Mouse (Mus musculus) heart, postnatal 0 days (tissue): ENCODE measurements around the gene Cdk7. TPM values are rescaled to one million over a fixed set of nuclear protein-coding genes. Genes with fewer than 3 reads are reported as not detected.
A peak's percentile ranks its signal among the peaks of the same experiment; 100 is the strongest.

Source experiments
- ATAC-seq: fragments of 200-750 bp; cut with Nextera tagmentation; 2 replicates; pipeline ENCODE4 v1.8.0; 2017; ENCODE audit warnings: low read depth, moderate number of reproducible peaks, moderate library complexity; ENCODE audit not compliant: insufficient read depth
- DNase-seq: peaks from one replicate; pipeline ENCODE4 v3.0.0-alpha.2; 2016; ENCODE audit warnings: low spot score
- H3K27ac ChIP-seq: fragments of 300-500 bp; sonication (generic); 2 replicates; pipeline ENCODE4 v1.5.1; 2014; ENCODE audit warnings: low read depth, mild to moderate bottlenecking
- H3K27me3 ChIP-seq: fragments of 300-500 bp; sonication (generic); 2 replicates; pipeline ENCODE4 v1.6.1; 2014; ENCODE audit warnings: low read length, mixed read lengths; ENCODE audit not compliant: control insufficient read depth, insufficient read depth
- H3K36me3 ChIP-seq: fragments of 300-500 bp; sonication (generic); replicated peaks from 2 replicates; pipeline ENCODE4 v1.6.1; 2014; ENCODE audit warnings: low read length, mixed read lengths; ENCODE audit not compliant: control insufficient read depth, insufficient read depth
- H3K4me1 ChIP-seq: fragments of 300-500 bp; sonication (generic); 2 replicates; pipeline ENCODE4 v1.6.1; 2014; ENCODE audit warnings: antibody characterized with exemption; ENCODE audit not compliant: control insufficient read depth, insufficient read depth
- H3K4me2 ChIP-seq: fragments of 300-500 bp; sonication (generic); 2 replicates; pipeline ENCODE4 v1.6.1; 2014; ENCODE audit warnings: low read depth, mild to moderate bottlenecking, low read length, moderate library complexity
- H3K4me3 ChIP-seq: fragments of 300-500 bp; sonication (generic); 2 replicates; pipeline ENCODE4 v1.5.1; 2014; ENCODE audit warnings: low read depth, low read length
- H3K9ac ChIP-seq: fragments of 300-500 bp; sonication (generic); replicated peaks from 2 replicates; pipeline ENCODE4 v1.6.1; 2014; ENCODE audit warnings: low read depth, low read length, mixed read lengths
- H3K9me3 ChIP-seq: fragments of 300-500 bp; sonication (generic); replicated peaks from 2 replicates; pipeline ENCODE4 v1.6.1; 2016; ENCODE audit warnings: low read length; ENCODE audit not compliant: control insufficient read depth
- CTCF ChIP-seq: IDR thresholded peaks from 2 replicates; pipeline ENCODE4 v1.5.1; 2016; ENCODE audit warnings: antibody characterized with exemption, control low read depth, low read depth
- EP300 ChIP-seq: IDR thresholded peaks from 2 replicates; pipeline ENCODE4 v1.6.1; 2016; ENCODE audit warnings: antibody characterized with exemption, low read depth
- WGBS: fragments of 180-500 bp; shearing (Covaris S2); extraction: QIAGEN DNeasy Blood & Tissue Kit; methylation state at CpG from one replicate; pipeline ENCODE4 v1.1.7; 2014; 5-methylcytosine and 5-hydroxymethylcytosine counted together
- polyA plus RNA-seq: library from polyadenylated mRNA; unstranded; fragments of >200 nt; fragmentation: Nextera tagmentation; extraction: Ambion mirVana; gene quantifications from 2 replicates; pipeline ENCODE4 v1.2.1, GENCODE M21; 2015
- total RNA-seq: library from RNA; depleted of rRNA; stranded (reverse); fragments of >200 nt; gene quantifications from 2 replicates; pipeline ENCODE4 v1.2.3, GENCODE M21; 2014; ENCODE audit warnings: low replicate concordance

Gene Cdk7
- total and polyA plus RNA-seq, 2 experiments from 2014 or later, result 21.7 to 53.9 TPM

- Histone ChIP-seq H3K4me2 (peak overlapping the region; percentile 85), H3K4me1 (peaks cover 4% of the 10 kb centered on the region; the same call in 1 of the 2 replicates), H3K36me3 (peaks cover 8% of the 10 kb centered on the region; the same call in 1 of the 2 replicates), H3K27me3 (no peaks in the 10 kb centered on the region), H3K9me3 (no peaks in the 10 kb centered on the region), H3K27ac (no peak overlapping the region), H3K4me3 (peak overlapping the region; percentile 64), H3K9ac (no peak overlapping the region; the same call in 1 of the 2 replicates)
- ATAC-seq (no peak), DNase-seq (no peak)
- TF ChIP-seq CTCF, result no peak
- TF ChIP-seq EP300, result no peak
Measured at GRCm38 (mm10) chr13:100774704-100775103, 44.0 kb upstream of the Cdk7 start.

- no peak overlapping the region for H3K4me3 ChIP-seq
- no peaks in the 10 kb centered on the region for H3K27me3 ChIP-seq
- ATAC-seq (no peak), DNase-seq (no peak)
- no peaks in the 10 kb centered on the region for H3K9me3 ChIP-seq
- TF ChIP-seq CTCF, result no peak
- TF ChIP-seq EP300, result no peak
- no peak overlapping the region for H3K4me2 ChIP-seq
- no peak overlapping the region for H3K9ac ChIP-seq
- H3K36me3 ChIP-seq, result no peaks in the 10 kb centered on the region; the same call in 1 of the 2 replicates
- no peaks in the 10 kb centered on the region for H3K4me1 ChIP-seq
- no peak overlapping the region for H3K27ac ChIP-seq
- WGBS, result 39% methylated on average over 2 of the region's 2 CpGs
Measured at GRCm38 (mm10) chr13:100755329-100755728, 24.6 kb upstream of the Cdk7 start.

GRCm38 (mm10) chr13:100754186-100754585 is 23.4 kb upstream of the Cdk7 start:
- TF ChIP-seq EP300, result no peak
- TF ChIP-seq CTCF, result no peak
- Histone ChIP-seq H3K36me3 (no peaks in the 10 kb centered on the region), H3K4me1 (no peaks in the 10 kb centered on the region), H3K4me3 (no peak overlapping the region), H3K27me3 (no peaks in the 10 kb centered on the region), H3K27ac (no peak overlapping the region), H3K9ac (no peak overlapping the region), H3K4me2 (no peak overlapping the region), H3K9me3 (no peaks in the 10 kb centered on the region)
- WGBS, result 64% methylated on average over 4 of the region's 4 CpGs
- ATAC-seq (no peak), DNase-seq (no peak)

GRCm38 (mm10) chr13:100753011-100753410 is 22.3 kb upstream of the Cdk7 start:
- Histone ChIP-seq H3K4me1 (no peaks in the 10 kb centered on the region), H3K36me3 (no peaks in the 10 kb centered on the region), H3K9me3 (no peaks in the 10 kb centered on the region), H3K9ac (no peak overlapping the region), H3K27ac (no peak overlapping the region), H3K27me3 (no peaks in the 10 kb centered on the region), H3K4me2 (no peak overlapping the region), H3K4me3 (no peak overlapping the region)
- ATAC-seq, result no peak
- 55% methylated on average over 6 of the region's 6 CpGs for WGBS
- DNase-seq, result no peak
- TF ChIP-seq CTCF, result no peak
- no peak for TF ChIP-seq EP300

- TF ChIP-seq CTCF (no peak), EP300 (no peak)
- Histone ChIP-seq H3K4me2 (no peak overlapping the region), H3K36me3 (no peaks in the 10 kb centered on the region), H3K9me3 (no peaks in the 10 kb centered on the region), H3K4me3 (no peak overlapping the region), H3K9ac (no peak overlapping the region), H3K4me1 (no peaks in the 10 kb centered on the region), H3K27ac (no peak overlapping the region), H3K27me3 (no peaks in the 10 kb centered on the region)
- ATAC-seq (no peak), DNase-seq (no peak)
- WGBS, result 73% methylated on average over 8 of the region's 8 CpGs
Measured at GRCm38 (mm10) chr13:100752529-100752928, 21.8 kb upstream of the Cdk7 start.

- H3K9me3 ChIP-seq, result no peaks in the 10 kb centered on the region
- ATAC-seq (no peak), DNase-seq (no peak)
- H3K4me1 ChIP-seq, result no peaks in the 10 kb centered on the region
- WGBS, result 70% methylated on average over 3 of the region's 3 CpGs
- TF ChIP-seq CTCF (no peak), EP300 (no peak)
- no peaks in the 10 kb centered on the region for H3K27me3 ChIP-seq
- H3K9ac ChIP-seq, result no peak overlapping the region
- H3K36me3 ChIP-seq, result no peaks in the 10 kb centered on the region
- no peak overlapping the region for H3K4me2 ChIP-seq
- no peak overlapping the region for H3K4me3 ChIP-seq
- H3K27ac ChIP-seq, result no peak overlapping the region
Measured at GRCm38 (mm10) chr13:100751402-100751801, 20.7 kb upstream of the Cdk7 start.
